Mouse (Mus musculus): ENCODE results near the gene Meaf6. TPM values are rescaled to one million over a fixed set of nuclear protein-coding genes. Genes with fewer than 3 reads are reported as not detected.

Meaf6 gene
- total and polyA plus RNA-seq, 3 experiments: 43.4 to 79.4 (median 54.2) TPM

DNA sequence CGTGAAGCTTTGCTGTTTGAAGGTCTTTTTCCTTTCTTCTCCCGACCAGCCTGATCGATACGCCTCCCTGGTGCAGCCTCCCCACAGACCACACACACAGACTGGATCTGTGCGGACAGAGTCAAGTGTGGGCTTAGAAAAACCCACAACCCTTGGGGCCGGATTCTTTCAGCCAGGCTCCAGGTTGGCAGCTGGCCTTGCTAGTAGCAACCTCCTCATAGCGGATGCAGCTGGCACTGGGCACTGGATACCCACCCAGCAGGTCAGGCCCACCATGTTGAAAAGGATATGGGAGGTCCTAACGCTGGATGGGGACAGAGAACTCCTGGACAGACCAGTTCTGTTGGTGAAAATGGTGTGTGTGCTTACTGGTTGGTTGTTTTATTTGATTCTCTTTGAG lies 76.5 kb downstream of the Meaf6 start:
- DNase-seq (ENCODE audit: low spot score) (no peak), ATAC-seq (ENCODE audit: extremely low read depth, insufficient number of reproducible peaks, low FRiP score, poor library complexity, severe bottlenecking) (no peak)
- Histone ChIP-seq H3K4me1 (ENCODE audit: insufficient read depth, low read depth, low read length) (no peaks in the 10 kb centered on the region), H3K36me3 (replicated peaks) (no peaks in the 10 kb centered on the region), H3K27me3 (ENCODE audit: insufficient read depth, low read length) (no peaks in the 10 kb centered on the region), H3K9me3 (replicated peaks) (peaks cover 55% of the 10 kb centered on the region), H3K4me3 (ENCODE audit: low read depth, low read length) (no peak overlapping the region)
- TF ChIP-seq GATA1 (IDR thresholded peaks at IDR 0.05; ENCODE audit: borderline replicate concordance, low read length) (no peak), CTCF (IDR thresholded peaks at IDR 0.05; ENCODE audit: low read depth, low read length) (no peak), GATA2 (IDR thresholded peaks at IDR 0.05; ENCODE audit: borderline replicate concordance, low read depth, low read length) (no peak), POLR2AphosphoS5 (IDR thresholded peaks at IDR 0.05; ENCODE audit: insufficient replicate concordance, low read depth, low read length) (no peak), TAL1 (conservative IDR thresholded peaks at IDR 0.05; ENCODE audit: low read depth, low read length) (no peak)

DNA sequence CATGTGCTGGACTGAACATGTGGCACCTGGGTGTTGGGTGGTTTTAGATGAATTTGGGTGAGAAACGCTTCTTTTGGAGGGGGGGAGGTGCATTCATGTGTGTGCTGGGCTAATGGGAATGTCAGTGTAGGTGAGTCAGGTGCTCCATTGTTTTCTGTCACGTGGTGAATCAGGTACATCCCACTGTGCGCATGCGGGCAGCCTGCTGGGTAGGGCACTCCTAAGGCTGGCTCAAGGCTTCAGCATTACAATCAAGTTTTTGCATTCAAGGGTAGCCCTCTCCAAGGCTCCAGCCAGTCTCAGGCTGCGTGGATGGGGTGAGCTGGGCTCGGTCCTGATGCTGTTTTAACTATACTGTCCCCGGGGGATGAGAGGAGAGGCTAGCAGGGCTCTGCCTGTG lies 77.8 kb downstream of the Meaf6 start:
- Histone ChIP-seq H3K9me3 (replicated peaks) (peaks cover 49% of the 10 kb centered on the region), H3K4me3 (ENCODE audit: low read depth, low read length) (no peak overlapping the region), H3K4me1 (ENCODE audit: insufficient read depth, low read depth, low read length) (no peaks in the 10 kb centered on the region), H3K27me3 (ENCODE audit: insufficient read depth, low read length) (no peaks in the 10 kb centered on the region), H3K36me3 (replicated peaks) (no peaks in the 10 kb centered on the region)
- no peak for ATAC-seq (ENCODE audit: extremely low read depth, insufficient number of reproducible peaks, low FRiP score, poor library complexity, severe bottlenecking)
- no peak for DNase-seq (ENCODE audit: low spot score)
- no peak for TF ChIP-seq TAL1 (conservative IDR thresholded peaks at IDR 0.05; ENCODE audit: low read depth, low read length)
- TF ChIP-seq CTCF (IDR thresholded peaks at IDR 0.05; ENCODE audit: low read depth, low read length): no peak
- no peak for TF ChIP-seq GATA2 (IDR thresholded peaks at IDR 0.05; ENCODE audit: borderline replicate concordance, low read depth, low read length)
- no peak for TF ChIP-seq GATA1 (IDR thresholded peaks at IDR 0.05; ENCODE audit: borderline replicate concordance, low read length)
- TF ChIP-seq POLR2AphosphoS5 (IDR thresholded peaks at IDR 0.05; ENCODE audit: insufficient replicate concordance, low read depth, low read length): no peak

Other genes with a start within 250 kb of the Meaf6 start
- 27.1 and 47.2 TPM in 2 replicates for gene Yrdc, start 234.5 kb upstream of the Meaf6 start, total RNA-seq (2014; fragmentation: Nextera tagmentation)
- 29.2 and 33.5 TPM in 2 replicates for gene Yrdc, start 234.5 kb upstream of the Meaf6 start, total RNA-seq (2017)
- gene Yrdc, start 234.5 kb upstream of the Meaf6 start, polyA plus RNA-seq (2012): 14.1 and 17.8 TPM in 2 replicates
- gene 1110065P20Rik, start 233.9 kb upstream of the Meaf6 start, total RNA-seq (2014; fragmentation: Nextera tagmentation): 8.4 and 13.8 TPM in 2 replicates
- 12.7 and 18.4 TPM in 2 replicates for gene 1110065P20Rik, start 233.9 kb upstream of the Meaf6 start, total RNA-seq (2017)
- 25.6 and 32.1 TPM in 2 replicates for gene 1110065P20Rik, start 233.9 kb upstream of the Meaf6 start, polyA plus RNA-seq (2012)
- not detected in 2 replicates for gene Maneal, start 223.0 kb upstream of the Meaf6 start, total RNA-seq (2014; fragmentation: Nextera tagmentation)
- 0.06 and 0.33 TPM in 2 replicates for gene Maneal, start 223.0 kb upstream of the Meaf6 start, total RNA-seq (2017)
- not detected in 2 replicates for gene Maneal, start 223.0 kb upstream of the Meaf6 start, polyA plus RNA-seq (2012)
- not detected in 2 replicates for gene Epha10, start 204.2 kb upstream of the Meaf6 start, total RNA-seq (2014; fragmentation: Nextera tagmentation)
- gene Epha10, start 204.2 kb upstream of the Meaf6 start, total RNA-seq (2017): 0.16 TPM in 1 of 2 replicates, not detected in the other
- not detected in 2 replicates for gene Epha10, start 204.2 kb upstream of the Meaf6 start, polyA plus RNA-seq (2012)
- 10.2 and 15.0 TPM in 2 replicates for gene 9930104L06Rik, start 148.1 kb upstream of the Meaf6 start, total RNA-seq (2014; fragmentation: Nextera tagmentation)
- gene 9930104L06Rik, start 148.1 kb upstream of the Meaf6 start, total RNA-seq (2017): 12.2 and 16.9 TPM in 2 replicates
- 2.9 and 4.3 TPM in 2 replicates for gene 9930104L06Rik, start 148.1 kb upstream of the Meaf6 start, polyA plus RNA-seq (2012)
- 102 and 129 TPM in 2 replicates for gene Cdca8, start 145.8 kb upstream of the Meaf6 start, total RNA-seq (2014; fragmentation: Nextera tagmentation)
- 90.3 and 106 TPM in 2 replicates for gene Cdca8, start 145.8 kb upstream of the Meaf6 start, total RNA-seq (2017)
- 141 and 184 TPM in 2 replicates for gene Cdca8, start 145.8 kb upstream of the Meaf6 start, polyA plus RNA-seq (2012)
- gene Rspo1, start 98.7 kb upstream of the Meaf6 start, total RNA-seq (2014; fragmentation: Nextera tagmentation): not detected in 2 replicates
- not detected in 2 replicates for gene Rspo1, start 98.7 kb upstream of the Meaf6 start, total RNA-seq (2017)
- gene Rspo1, start 98.7 kb upstream of the Meaf6 start, polyA plus RNA-seq (2012): not detected in 2 replicates
- 176 and 187 TPM in 2 replicates for gene Gnl2, start 68.5 kb upstream of the Meaf6 start, total RNA-seq (2014; fragmentation: Nextera tagmentation)
- 165 and 200 TPM in 2 replicates for gene Gnl2, start 68.5 kb upstream of the Meaf6 start, total RNA-seq (2017)
- gene Gnl2, start 68.5 kb upstream of the Meaf6 start, polyA plus RNA-seq (2012): 110 and 111 TPM in 2 replicates
- not detected in 2 replicates for gene Dnali1, start 19.4 kb upstream of the Meaf6 start, total RNA-seq (2014; fragmentation: Nextera tagmentation)
- 0.11 TPM in 1 of 2 replicates, not detected in the other for gene Dnali1, start 19.4 kb upstream of the Meaf6 start, total RNA-seq (2017)
- 0.02 TPM in 2 replicates for gene Dnali1, start 19.4 kb upstream of the Meaf6 start, polyA plus RNA-seq (2012)
- 25.7 and 30.0 TPM in 2 replicates for gene Snip1, start 18.5 kb upstream of the Meaf6 start, total RNA-seq (2014; fragmentation: Nextera tagmentation)
- 41.7 and 52.4 TPM in 2 replicates for gene Snip1, start 18.5 kb upstream of the Meaf6 start, total RNA-seq (2017)
- 36.5 and 49.6 TPM in 2 replicates for gene Snip1, start 18.5 kb upstream of the Meaf6 start, polyA plus RNA-seq (2012)
- 2.4 and 3.8 TPM in 2 replicates for gene Zc3h12a, start 42.7 kb downstream of the Meaf6 start, total RNA-seq (2014; fragmentation: Nextera tagmentation)
- 1.0 and 1.6 TPM in 2 replicates for gene Zc3h12a, start 42.7 kb downstream of the Meaf6 start, total RNA-seq (2017)
- gene Zc3h12a, start 42.7 kb downstream of the Meaf6 start, polyA plus RNA-seq (2012): 1.1 and 1.2 TPM in 2 replicates